Mouse (Mus musculus) cerebellum, adult 2 months (tissue): ENCODE data around the gene Serbp1.

Source experiments
- CTCF ChIP-seq: fragments of 200-500 bp; IDR thresholded peaks from 2 replicates; pipeline ENCODE4 v1.5.1; 2011; ENCODE audit warnings: low read depth, mild to moderate bottlenecking, control low read depth, low read length, moderate library complexity, borderline replicate concordance; ENCODE audit not compliant: insufficient read depth
- POLR2A ChIP-seq: fragments of 200-500 bp; IDR thresholded peaks from 2 replicates; pipeline ENCODE4 v1.6.1; 2011; ENCODE audit warnings: low read length, control low read depth, borderline replicate concordance; ENCODE audit not compliant: insufficient read depth

DNA sequence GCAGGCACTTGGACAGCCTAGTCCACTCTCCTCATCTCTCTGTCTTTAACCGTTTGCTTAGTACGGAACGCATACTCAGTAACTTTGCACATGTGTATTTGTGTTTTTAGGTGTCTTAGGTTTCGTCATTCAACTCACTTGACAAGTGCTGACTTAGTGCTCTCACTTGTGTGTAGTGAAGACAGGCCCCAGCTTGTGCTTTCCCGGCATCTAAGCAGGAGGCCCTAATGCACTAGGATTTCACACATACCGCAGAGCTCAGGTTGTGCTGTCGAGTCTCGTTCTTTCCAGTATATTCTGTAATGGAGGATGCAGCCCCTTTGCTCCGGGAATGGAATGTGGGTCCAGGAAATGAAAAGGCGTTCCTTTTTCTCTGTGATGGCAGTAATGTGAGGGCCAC is 65.2 kb downstream of the Serbp1 start:
- TF ChIP-seq CTCF (no peak), POLR2A (no peak)
